Mouse (Mus musculus): Measurements from ENCODE around the gene Cep131. TPM values are rescaled to one million over a fixed set of nuclear protein-coding genes. Genes with fewer than 3 reads are reported as not detected.

Gene Cep131
- polyA plus RNA-seq, 1 experiment from 2014 or later: 28.1 TPM

- WGBS: 83% methylated on average over 12 of the region's 12 CpGs
- Histone ChIP-seq H3K36me3 (replicated peaks; ENCODE audit: control insufficient read depth, insufficient read depth, low read depth, low read length) (no peaks in the 10 kb centered on the region), H3K9me3 (replicated peaks; ENCODE audit: control insufficient read depth, low read length) (no peaks in the 10 kb centered on the region), H3K27ac (replicated peaks; ENCODE audit: low read depth, low read length) (no peak overlapping the region), H3K27me3 (ENCODE audit: control insufficient read depth, insufficient read depth, low read length) (no peaks in the 10 kb centered on the region), H3K4me2 (ENCODE audit: low read depth, low read length) (no peak overlapping the region), H3K4me3 (ENCODE audit: low read depth, low read length) (no peak overlapping the region), H3K9ac (replicated peaks; ENCODE audit: low read length) (no peak overlapping the region), H3K4me1 (ENCODE audit: control insufficient read depth, insufficient read depth, low read length) (0 out of 2 replicates have a peak, but pooled peaks cover under 1% of the 10 kb centered on the region)
- DNase-seq (ENCODE audit: low spot score) (no peak), ATAC-seq (replicated peaks; ENCODE audit: insufficient number of reproducible peaks, low FRiP score, low TSS enrichment, low read depth) (no peak)
These were observed 30.5 kb downstream of the Cep131 start for GRCm38 (mm10) chr11:120055953-120056732.

- Histone ChIP-seq H3K9me3 (replicated peaks; ENCODE audit: control insufficient read depth, low read length) (no peaks in the 10 kb centered on the region), H3K4me3 (ENCODE audit: low read depth, low read length) (no peak overlapping the region), H3K36me3 (replicated peaks; ENCODE audit: control insufficient read depth, insufficient read depth, low read depth, low read length) (no peaks in the 10 kb centered on the region), H3K4me2 (ENCODE audit: low read depth, low read length) (no peak overlapping the region), H3K27me3 (ENCODE audit: control insufficient read depth, insufficient read depth, low read length) (no peaks in the 10 kb centered on the region), H3K4me1 (ENCODE audit: control insufficient read depth, insufficient read depth, low read length) (0 out of 2 replicates have a peak, but pooled peaks cover 2% of the 10 kb centered on the region), H3K9ac (replicated peaks; ENCODE audit: low read length) (no peak overlapping the region), H3K27ac (replicated peaks; ENCODE audit: low read depth, low read length) (no peak overlapping the region)
- ATAC-seq (replicated peaks; ENCODE audit: insufficient number of reproducible peaks, low FRiP score, low TSS enrichment, low read depth) (no peak), DNase-seq (ENCODE audit: low spot score) (no peak)
- WGBS: 78% methylated on average over 4 of the region's 4 CpGs
These were observed 32.8 kb downstream of the Cep131 start for GRCm38 (mm10) chr11:120053846-120054245.

GRCm38 (mm10) chr11:120052274-120052673 lies 34.4 kb downstream of the Cep131 start:
- Histone ChIP-seq H3K27ac (replicated peaks; ENCODE audit: low read depth, low read length) (no peak overlapping the region), H3K36me3 (replicated peaks; ENCODE audit: control insufficient read depth, insufficient read depth, low read depth, low read length) (no peaks in the 10 kb centered on the region), H3K9ac (replicated peaks; ENCODE audit: low read length) (no peak overlapping the region), H3K27me3 (ENCODE audit: control insufficient read depth, insufficient read depth, low read length) (peaks cover 12% of the 10 kb centered on the region), H3K9me3 (replicated peaks; ENCODE audit: control insufficient read depth, low read length) (no peaks in the 10 kb centered on the region), H3K4me3 (ENCODE audit: low read depth, low read length) (no peak overlapping the region), H3K4me2 (ENCODE audit: low read depth, low read length) (no peak overlapping the region), H3K4me1 (ENCODE audit: control insufficient read depth, insufficient read depth, low read length) (0 out of 2 replicates have a peak, but pooled peaks cover 2% of the 10 kb centered on the region)
- WGBS: 72% methylated on average over 9 of the region's 9 CpGs
- DNase-seq (ENCODE audit: low spot score) (no peak), ATAC-seq (replicated peaks; ENCODE audit: insufficient number of reproducible peaks, low FRiP score, low TSS enrichment, low read depth) (no peak)

- H3K36me3 ChIP-seq (replicated peaks; ENCODE audit: control insufficient read depth, insufficient read depth, low read depth, low read length): no peaks in the 10 kb centered on the region
- no peak for ATAC-seq (replicated peaks; ENCODE audit: insufficient number of reproducible peaks, low FRiP score, low TSS enrichment, low read depth)
- no peak for DNase-seq (ENCODE audit: low spot score)
- 49% methylated on average over 14 of the region's 14 CpGs for WGBS
- H3K27me3 ChIP-seq (ENCODE audit: control insufficient read depth, insufficient read depth, low read length): peaks cover 16% of the 10 kb centered on the region
- no peak overlapping the region for H3K27ac ChIP-seq (replicated peaks; ENCODE audit: low read depth, low read length)
- H3K9ac ChIP-seq (replicated peaks; ENCODE audit: low read length): no peak overlapping the region
- peaks cover 5% of the 10 kb centered on the region; the same call in 1 of the 2 replicates for H3K4me1 ChIP-seq (ENCODE audit: control insufficient read depth, insufficient read depth, low read length)
- H3K9me3 ChIP-seq (replicated peaks; ENCODE audit: control insufficient read depth, low read length): no peaks in the 10 kb centered on the region
- H3K4me3 ChIP-seq (ENCODE audit: low read depth, low read length): no peak overlapping the region
- H3K4me2 ChIP-seq (ENCODE audit: low read depth, low read length): no peak overlapping the region
These were observed 35.4 kb downstream of the Cep131 start for GRCm38 (mm10) chr11:120051124-120051811.

GRCm38 (mm10) chr11:120049067-120049466 lies 37.6 kb downstream of the Cep131 start:
- Histone ChIP-seq H3K4me2 (ENCODE audit: low read depth, low read length) (no peak overlapping the region), H3K9ac (replicated peaks; ENCODE audit: low read length) (no peak overlapping the region), H3K36me3 (replicated peaks; ENCODE audit: control insufficient read depth, insufficient read depth, low read depth, low read length) (no peaks in the 10 kb centered on the region), H3K27me3 (ENCODE audit: control insufficient read depth, insufficient read depth, low read length) (peaks cover 19% of the 10 kb centered on the region), H3K27ac (replicated peaks; ENCODE audit: low read depth, low read length) (no peak overlapping the region), H3K4me3 (ENCODE audit: low read depth, low read length) (no peak overlapping the region), H3K4me1 (ENCODE audit: control insufficient read depth, insufficient read depth, low read length) (peaks cover 10% of the 10 kb centered on the region; the same call in 1 of the 2 replicates), H3K9me3 (replicated peaks; ENCODE audit: control insufficient read depth, low read length) (no peaks in the 10 kb centered on the region)
- no peak for DNase-seq (ENCODE audit: low spot score)
- no peak for ATAC-seq (replicated peaks; ENCODE audit: insufficient number of reproducible peaks, low FRiP score, low TSS enrichment, low read depth)
- WGBS: 71% methylated on average over 8 of the region's 8 CpGs

GRCm38 (mm10) chr11:120048252-120048556 lies 38.4 kb downstream of the Cep131 start:
- H3K27me3 ChIP-seq (ENCODE audit: control insufficient read depth, insufficient read depth, low read length): peaks cover 19% of the 10 kb centered on the region
- 2% methylated on average over 23 of the region's 23 CpGs for WGBS

GRCm38 (mm10) chr11:120047531-120048251 lies 38.9 kb downstream of the Cep131 start:
- H3K4me3 ChIP-seq (ENCODE audit: low read depth, low read length): peak overlapping the region; percentile 67
- 7% methylated on average over 23 of the region's 23 CpGs for whole genome bisulfite sequencing
- H3K27me3 ChIP-seq (ENCODE audit: control insufficient read depth, insufficient read depth, low read length): peaks cover 19% of the 10 kb centered on the region
- ATAC-seq (replicated peaks; ENCODE audit: insufficient number of reproducible peaks, low FRiP score, low TSS enrichment, low read depth): no peak
- peak overlapping the region; percentile 74 for H3K9ac ChIP-seq (replicated peaks; ENCODE audit: low read length)
- H3K4me1 ChIP-seq (ENCODE audit: control insufficient read depth, insufficient read depth, low read length): peaks cover 10% of the 10 kb centered on the region; the same call in 1 of the 2 replicates
- no peak for DNase-seq (ENCODE audit: low spot score)
- H3K36me3 ChIP-seq (replicated peaks; ENCODE audit: control insufficient read depth, insufficient read depth, low read depth, low read length): no peaks in the 10 kb centered on the region
- no peaks in the 10 kb centered on the region for H3K9me3 ChIP-seq (replicated peaks; ENCODE audit: control insufficient read depth, low read length)
- H3K4me2 ChIP-seq (ENCODE audit: low read depth, low read length): peak overlapping the region; percentile 100
- H3K27ac ChIP-seq (replicated peaks; ENCODE audit: low read depth, low read length): no peak overlapping the region

More at GRCm38 (mm10) chr11:120048252-120048556, 38.4 kb downstream of the Cep131 start:
- ATAC-seq (replicated peaks; ENCODE audit: insufficient number of reproducible peaks, low FRiP score, low TSS enrichment, low read depth) (no peak), DNase-seq (ENCODE audit: low spot score) (peak; percentile 64)
- H3K9ac ChIP-seq (replicated peaks; ENCODE audit: low read length): no peak overlapping the region
- H3K36me3 ChIP-seq (replicated peaks; ENCODE audit: control insufficient read depth, insufficient read depth, low read depth, low read length): no peaks in the 10 kb centered on the region
- no peak overlapping the region for H3K27ac ChIP-seq (replicated peaks; ENCODE audit: low read depth, low read length)
- peak overlapping the region; percentile 100 for H3K4me2 ChIP-seq (ENCODE audit: low read depth, low read length)
- H3K4me3 ChIP-seq (ENCODE audit: low read depth, low read length): no peak overlapping the region
- no peaks in the 10 kb centered on the region for H3K9me3 ChIP-seq (replicated peaks; ENCODE audit: control insufficient read depth, low read length)
- H3K4me1 ChIP-seq (ENCODE audit: control insufficient read depth, insufficient read depth, low read length): peaks cover 10% of the 10 kb centered on the region; the same call in 1 of the 2 replicates

All from embryonic facial prominence, embryonic 11.5 days (tissue).